Mouse (Mus musculus) CH12.LX (cell line): ENCODE data around the gene Uck1. TPM values are rescaled to one million over a fixed set of nuclear protein-coding genes. Genes with fewer than 3 reads are reported as not detected.

ENCODE experiments used
- DNase-seq: peaks from one replicate; pipeline ENCODE4 v3.0.0-alpha.2; 2013; ENCODE audit errors: extremely low read depth
- H3K27ac ChIP-seq: 2 replicates; pipeline ENCODE4 v1.5.1; 2012; ENCODE audit warnings: low read depth, mild to moderate bottlenecking, control low read depth, moderate library complexity; ENCODE audit not compliant: insufficient read depth
- H3K27me3 ChIP-seq: replicated peaks from 2 replicates; pipeline ENCODE3; 2012; ENCODE audit warnings: inconsistent platforms
- H3K36me3 ChIP-seq, 2 experiments: replicated peaks in 1 of 2; 2 replicates each; pipeline versions ENCODE3 to v1.6.1; 2012; ENCODE audit warnings: inconsistent platforms in 1 of 2, low read length in 1 of 2, mild to moderate bottlenecking in 1 of 2, mixed read lengths in 1 of 2, moderate library complexity in 1 of 2; ENCODE audit not compliant: control insufficient read depth in 1 of 2, insufficient read depth in 1 of 2
- H3K4me1 ChIP-seq, 2 experiments: 2 replicates each; pipeline ENCODE4 v1.6.1; 2012; ENCODE audit warnings: inconsistent platforms in 1 of 2, moderate library complexity in 1 of 2; ENCODE audit not compliant: insufficient read depth in 2 of 2, control insufficient read depth in 1 of 2
- H3K4me2 ChIP-seq: 2 replicates; pipeline ENCODE4 v1.6.1; 2012; ENCODE audit warnings: low read depth, mild to moderate bottlenecking, control low read depth; ENCODE audit not compliant: poor library complexity, insufficient read depth, severe bottlenecking
- H3K4me3 ChIP-seq, 3 experiments: fragments of 150-350 bp in 1 of 3; sonication (generic) in 1 of 3; replicated peaks in 1 of 3; 2 replicates each; pipeline versions ENCODE3 to v1.5.1; 2011 to 2012; ENCODE audit warnings: low read depth in 2 of 3, low read length in 2 of 3, mild to moderate bottlenecking in 2 of 3, moderate library complexity in 2 of 3, control low read depth in 1 of 3, improper control_type of control experiment in 1 of 3, inconsistent platforms in 1 of 3, mixed read lengths in 1 of 3; ENCODE audit not compliant: poor library complexity in 1 of 3
- H3K79me2 ChIP-seq: replicated peaks from 2 replicates; pipeline ENCODE4 v1.6.1; 2012; ENCODE audit warnings: mild to moderate bottlenecking, moderate library complexity; ENCODE audit not compliant: control insufficient read depth, poor library complexity, insufficient read depth, severe bottlenecking; ENCODE audit errors: extremely low read depth
- H3K9ac ChIP-seq: 2 replicates; pipeline ENCODE4 v1.6.1; 2012; ENCODE audit warnings: low read depth, mild to moderate bottlenecking, control low read depth, moderate library complexity; ENCODE audit not compliant: insufficient read depth
- H3K9me3 ChIP-seq: replicated peaks from 2 replicates; pipeline ENCODE3; 2012; ENCODE audit warnings: low read length, inconsistent platforms, mixed read lengths
- BHLHE40 ChIP-seq: IDR thresholded peaks from 2 replicates; pipeline ENCODE4 v1.6.1; 2011; ENCODE audit warnings: mild to moderate bottlenecking, low read depth, low read length, improper control_type of control experiment
- CHD1 ChIP-seq: IDR thresholded peaks from 2 replicates; pipeline ENCODE4 v1.6.1; 2012; ENCODE audit warnings: low read depth, low read length, improper control_type of control experiment, inconsistent platforms
- CTCF ChIP-seq, 2 experiments: IDR thresholded peaks in 1 of 2; conservative IDR thresholded peaks in 1 of 2; 2 replicates each; pipeline ENCODE4 v1.5.1; 2011 to 2012; ENCODE audit warnings: low read depth in 2 of 2, low read length in 2 of 2, improper control_type of control experiment in 1 of 2, inconsistent platforms in 1 of 2, mild to moderate bottlenecking in 1 of 2, moderate library complexity in 1 of 2
- EP300 ChIP-seq: IDR thresholded peaks from 2 replicates; pipeline ENCODE4 v1.6.1; 2011; ENCODE audit warnings: low read length, improper control_type of control experiment
- ETS1 ChIP-seq: conservative IDR thresholded peaks from 2 replicates; pipeline ENCODE4 v1.6.1; 2012; ENCODE audit warnings: low read depth, mild to moderate bottlenecking, inconsistent platforms, low read length, improper control_type of control experiment, moderate library complexity
- GABPA ChIP-seq: IDR thresholded peaks from 2 replicates; pipeline ENCODE4 v1.6.1; 2012; ENCODE audit warnings: low read depth, low read length, improper control_type of control experiment, inconsistent platforms; ENCODE audit not compliant: insufficient replicate concordance
- HCFC1 ChIP-seq: IDR thresholded peaks from 2 replicates; pipeline ENCODE4 v1.6.1; 2012; ENCODE audit warnings: low read depth, mild to moderate bottlenecking, inconsistent platforms, low read length, improper control_type of control experiment
- IRF4 ChIP-seq: IDR thresholded peaks from 2 replicates; pipeline ENCODE4 v1.6.1; 2014; ENCODE audit warnings: low read depth, mild to moderate bottlenecking, inconsistent platforms, low read length, improper control_type of control experiment
- MAX ChIP-seq: IDR thresholded peaks from 2 replicates; pipeline ENCODE4 v1.6.1; 2011; ENCODE audit warnings: low read length, improper control_type of control experiment
- MXI1 ChIP-seq: IDR thresholded peaks from 2 replicates; pipeline ENCODE4 v1.6.1; 2011; ENCODE audit warnings: mild to moderate bottlenecking, low read depth, low read length, improper control_type of control experiment
- NELFE ChIP-seq: IDR thresholded peaks from 2 replicates; pipeline ENCODE4 v1.6.1; 2011; ENCODE audit warnings: low read depth, low read length, improper control_type of control experiment
- NRF1 ChIP-seq: IDR thresholded peaks from 2 replicates; pipeline ENCODE4 v1.6.1; 2014; ENCODE audit warnings: low read depth, mild to moderate bottlenecking, inconsistent platforms, low read length, improper control_type of control experiment, moderate library complexity
- POLR2A ChIP-seq: IDR thresholded peaks from 2 replicates; pipeline ENCODE4 v1.6.1; 2011; ENCODE audit warnings: low read depth, mild to moderate bottlenecking, improper control_type of control experiment, low read length
- RAD21 ChIP-seq: IDR thresholded peaks from 2 replicates; pipeline ENCODE4 v1.6.1; 2011; ENCODE audit warnings: low read depth, mild to moderate bottlenecking, low read length, improper control_type of control experiment, moderate library complexity
- RCOR1 ChIP-seq: conservative IDR thresholded peaks from 2 replicates; pipeline ENCODE4 v1.6.1; 2012; ENCODE audit warnings: low read depth, mild to moderate bottlenecking, inconsistent platforms, low read length, improper control_type of control experiment
- SMC3 ChIP-seq: IDR thresholded peaks from 2 replicates; pipeline ENCODE4 v1.6.1; 2011; ENCODE audit warnings: low read depth, low read length, improper control_type of control experiment
- TCF12 ChIP-seq: IDR thresholded peaks from 2 replicates; pipeline ENCODE4 v1.6.1; 2014; ENCODE audit warnings: low read depth, mild to moderate bottlenecking, inconsistent platforms, low read length, improper control_type of control experiment
- UBTF ChIP-seq: IDR thresholded peaks from 2 replicates; pipeline ENCODE4 v1.6.1; 2012; ENCODE audit warnings: low read depth, mild to moderate bottlenecking, inconsistent platforms, low read length, improper control_type of control experiment, moderate library complexity
- USF1 ChIP-seq: IDR thresholded peaks from 2 replicates; pipeline ENCODE4 v1.6.1; 2014; ENCODE audit warnings: low read depth, mild to moderate bottlenecking, inconsistent platforms, low read length, improper control_type of control experiment
- USF2 ChIP-seq: conservative IDR thresholded peaks from 2 replicates; pipeline ENCODE4 v1.6.1; 2011; ENCODE audit warnings: low read depth, low read length, improper control_type of control experiment
- ZC3H11A ChIP-seq: IDR thresholded peaks from 2 replicates; pipeline ENCODE4 v1.6.1; 2012; ENCODE audit warnings: low read depth, mild to moderate bottlenecking, inconsistent platforms, low read length, improper control_type of control experiment
- ZMIZ1 ChIP-seq: IDR thresholded peaks from 2 replicates; pipeline ENCODE4 v1.6.1; 2012; ENCODE audit warnings: low read depth, mild to moderate bottlenecking, inconsistent platforms, low read length, improper control_type of control experiment
- ZNF384 ChIP-seq: IDR thresholded peaks from 2 replicates; pipeline ENCODE4 v1.6.1; 2012; ENCODE audit warnings: low read depth, low read length, improper control_type of control experiment, inconsistent platforms
- dilution Hi-C: fragments of 300-500 bp; cut with MboI; formaldehyde crosslinking; loops from 2 replicates; pipeline ENCODE4 v1.14.3; 2020; ENCODE audit warnings: low sequenced_read_pairs; ENCODE audit not compliant: extremely low pct_unique_long_range_greater_than_20kb, extremely low pct_ligation_motif_present
- in situ Hi-C: fragments of 300-500 bp; cut with MboI; formaldehyde crosslinking; loops from 3 replicates; pipeline ENCODE4 v1.14.3; 2019; ENCODE audit warnings: low sequenced_read_pairs, low pct_ligation_motif_present, low pct_unique_long_range_greater_than_20kb, mixed read lengths
- polyA plus RNA-seq: library from polyadenylated mRNA; unstranded; fragments of >175 nt; gene quantifications from 2 replicates; pipeline ENCODE4 v1.2.1, GENCODE M21; 2012; ENCODE audit warnings: low read depth; ENCODE audit not compliant: insufficient read length
- total RNA-seq, 2 experiments: library from RNA; depleted of rRNA; stranded (reverse); fragments of 300-350 nt in 1 of 2; fragments of >200 nt in 1 of 2; gene quantifications; 2 replicates each; pipeline ENCODE4 v1.2.3; 2012 to 2014

Gene Uck1
- total and polyA plus RNA-seq, 3 experiments = 33.7 to 45.0 (median 35.7) TPM

DNA sequence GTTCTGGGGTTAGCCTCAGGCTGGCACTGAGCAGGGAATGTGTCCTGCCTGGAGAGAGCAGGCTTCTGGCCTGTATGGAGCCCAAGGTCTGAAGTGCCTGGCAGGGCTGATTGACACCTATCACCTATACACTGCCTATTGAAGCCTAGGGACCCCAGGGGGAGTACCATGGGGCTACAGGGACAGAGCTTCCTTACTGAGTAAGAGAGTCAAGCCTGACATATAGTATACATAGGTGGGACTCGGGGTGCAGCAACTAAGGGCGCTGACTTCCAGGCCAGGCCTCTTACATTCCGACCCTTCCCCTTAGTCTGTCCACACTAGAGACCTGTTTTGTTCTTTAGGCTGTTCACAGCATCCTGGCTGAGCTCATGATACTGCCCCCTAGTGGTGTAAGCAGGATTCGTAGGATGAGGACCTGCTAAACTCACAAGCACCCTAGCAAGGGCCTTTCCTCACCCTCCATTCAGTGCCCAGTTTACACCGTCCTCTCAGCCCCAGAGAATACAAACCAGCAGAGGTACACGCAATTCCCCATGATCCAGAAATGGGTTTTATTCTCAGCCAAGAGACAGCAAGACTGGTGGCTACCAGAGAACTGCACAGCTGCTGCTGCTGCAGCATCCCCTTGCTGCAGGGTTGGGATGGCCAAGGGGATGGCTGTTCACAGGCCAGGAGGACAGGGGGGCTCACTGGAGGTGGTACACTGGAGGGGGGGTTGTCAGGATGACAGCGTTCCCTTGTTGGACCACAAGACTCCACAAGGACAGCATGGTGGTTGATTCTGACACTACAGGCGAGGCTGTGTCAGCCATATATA is 48.2 kb upstream of the Uck1 start:
- dilution Hi-C loops (no loop called here), in situ Hi-C loops (no loop called here)
- Histone ChIP-seq H3K4me1 (peaks cover 13 to 28% of the 10 kb centered on the region in 2 experiments), H3K4me3 (no peak overlapping the region), H3K4me2 (no peak overlapping the region), H3K79me2 (no peaks in the 10 kb centered on the region), H3K9me3 (no peaks in the 10 kb centered on the region), H3K27ac (no peak overlapping the region), H3K36me3 (peaks cover 48 to 65% of the 10 kb centered on the region in 2 experiments), H3K27me3 (peaks cover 1% of the 10 kb centered on the region), H3K9ac (no peak overlapping the region)
- TF ChIP-seq USF2 = no peak
- TF ChIP-seq HCFC1 = no peak
- no peak for TF ChIP-seq MAX
- TF ChIP-seq IRF4 = no peak
- TF ChIP-seq UBTF = no peak
- TF ChIP-seq SMC3 = peak; percentile 24; the same call in 1 of the 2 replicates
- no peak for TF ChIP-seq EP300
- peak; percentile 76 to 93 for TF ChIP-seq CTCF (conservative IDR thresholded peaks at IDR 0.05 in 1 of 2, IDR thresholded peaks at IDR 0.05 in 1 of 2; ENCODE audit: low read depth in 2 of 2, low read length in 2 of 2)
- no peak for TF ChIP-seq CHD1
- peak; percentile 67 for DNase-seq

DNA sequence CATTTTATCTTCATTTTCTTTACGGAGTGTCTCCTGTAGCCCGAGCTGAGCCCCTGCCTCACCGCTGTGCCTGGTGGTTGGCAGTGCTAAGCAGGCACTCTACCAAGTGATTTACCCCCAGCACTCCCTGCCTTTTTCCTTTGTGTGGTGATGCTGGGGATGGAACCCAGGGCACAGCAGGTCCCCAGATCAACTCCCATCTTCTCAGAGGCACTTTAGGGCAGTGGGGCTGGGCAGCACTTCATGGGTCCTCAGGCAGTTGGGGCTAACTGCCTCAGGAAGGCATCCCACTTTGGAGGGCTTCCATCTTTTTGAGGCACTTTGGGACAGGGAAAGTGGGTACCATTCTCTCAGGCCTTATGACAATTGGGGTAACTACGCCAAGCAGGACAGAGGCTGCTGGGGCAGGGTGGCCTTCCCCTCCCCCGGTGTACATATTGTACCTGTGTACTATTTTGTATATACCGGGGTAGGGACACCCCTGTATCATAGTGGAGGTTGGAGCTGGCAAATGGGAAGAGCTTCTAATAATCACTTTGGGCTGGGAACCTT is 47.4 kb upstream of the Uck1 start:
- Histone ChIP-seq H3K36me3 (peaks cover 57 to 74% of the 10 kb centered on the region in 2 experiments), H3K9me3 (no peaks in the 10 kb centered on the region), H3K27me3 (no peaks in the 10 kb centered on the region), H3K4me1 (peaks cover 11 to 28% of the 10 kb centered on the region in 2 experiments), H3K9ac (no peak overlapping the region), H3K27ac (no peak overlapping the region), H3K79me2 (no peaks in the 10 kb centered on the region), H3K4me2 (no peak overlapping the region), H3K4me3 (no peak overlapping the region)
- dilution Hi-C loops (no loop called here), in situ Hi-C loops (no loop called here)
- TF ChIP-seq ETS1 (no peak), BHLHE40 (no peak), TCF12 (no peak), POLR2A (no peak), USF1 (no peak), MXI1 (no peak), ZC3H11A (no peak), EP300 (no peak), RCOR1 (no peak), CHD1 (no peak), HCFC1 (no peak), ZMIZ1 (no peak), ZNF384 (no peak), NELFE (no peak), CTCF (conservative IDR thresholded peaks at IDR 0.05 in 1 of 2, IDR thresholded peaks at IDR 0.05 in 1 of 2; ENCODE audit: low read depth in 2 of 2, low read length in 2 of 2) (no peak), RAD21 (no peak), GABPA (no peak), NRF1 (no peak)
- DNase-seq = no peak
